Mouse (Mus musculus) liver, embryonic 15.5 days (tissue): ENCODE measurements at regions not wholly inside any gene's neighbourhood (a gene's known extent, or its start where the extent isn't known, plus 50 kb on each side); places are given as distances from the start of the nearest gene placed in this dataset.
A peak's percentile ranks its signal among the peaks of the same experiment; 100 is the strongest.

Experiments
- ATAC-seq: fragments of 200-750 bp; cut with Nextera tagmentation; 2 replicates; pipeline ENCODE4 v1.8.0; 2017; ENCODE audit warnings: moderate number of reproducible peaks, mild to moderate bottlenecking, moderate library complexity; ENCODE audit not compliant: insufficient read depth
- H3K27ac ChIP-seq: fragments of 300-500 bp; sonication (generic); replicated peaks from 2 replicates; pipeline ENCODE4 v1.5.1; 2015; ENCODE audit warnings: mild to moderate bottlenecking, inconsistent platforms
- H3K27me3 ChIP-seq: fragments of 300-500 bp; sonication (generic); 2 replicates; pipeline ENCODE4 v1.6.1; 2015; ENCODE audit warnings: mild to moderate bottlenecking, inconsistent platforms
- H3K36me3 ChIP-seq: fragments of 300-500 bp; sonication (generic); replicated peaks from 2 replicates; pipeline ENCODE4 v1.6.1; 2015; ENCODE audit warnings: moderate library complexity, mild to moderate bottlenecking, inconsistent platforms
- H3K4me1 ChIP-seq: fragments of 300-500 bp; sonication (generic); replicated peaks from 2 replicates; pipeline ENCODE4 v1.6.1; 2015; ENCODE audit warnings: inconsistent platforms
- H3K4me2 ChIP-seq: fragments of 300-500 bp; sonication (generic); 2 replicates; pipeline ENCODE4 v1.6.1; 2015; ENCODE audit warnings: moderate library complexity, mild to moderate bottlenecking, inconsistent platforms
- H3K4me3 ChIP-seq: fragments of 300-500 bp; sonication (generic); replicated peaks from 2 replicates; pipeline ENCODE4 v1.5.1; 2015; ENCODE audit warnings: mild to moderate bottlenecking, inconsistent platforms
- H3K9ac ChIP-seq: fragments of 300-500 bp; sonication (generic); 2 replicates; pipeline ENCODE4 v1.6.1; 2015; ENCODE audit warnings: moderate library complexity, mild to moderate bottlenecking, inconsistent platforms
- H3K9me3 ChIP-seq: fragments of 300-500 bp; sonication (generic); replicated peaks from 2 replicates; pipeline ENCODE4 v1.6.1; 2016; ENCODE audit warnings: inconsistent platforms
- WGBS: fragments of 180-500 bp; shearing (Covaris S2); methylation state at CpG from one replicate; pipeline ENCODE4 v1.1.7; 2015; ENCODE audit warnings: mixed read lengths; ENCODE audit not compliant: insufficient replicate concordance; 5-methylcytosine and 5-hydroxymethylcytosine counted together

- H3K27ac ChIP-seq, result no peak overlapping the region
- H3K36me3 ChIP-seq, result no peaks in the 10 kb centered on the region
- H3K4me2 ChIP-seq, result no peak overlapping the region
- WGBS, result 48% methylated on average over 3 of the region's 3 CpGs
- H3K4me3 ChIP-seq, result no peak overlapping the region
- no peaks in the 10 kb centered on the region for H3K4me1 ChIP-seq
- no peak overlapping the region for H3K9ac ChIP-seq
- no peaks in the 10 kb centered on the region for H3K27me3 ChIP-seq
- H3K9me3 ChIP-seq, result no peaks in the 10 kb centered on the region
- ATAC-seq, result no peak
These were observed 201.5 kb downstream of the Gm10260 start for GRCm38 (mm10) chr13:97558884-97559283.

GRCm38 (mm10) chr13:97555312-97555711, 205.1 kb downstream of the Gm10260 start:
- Histone ChIP-seq H3K4me1 (no peaks in the 10 kb centered on the region), H3K9ac (no peak overlapping the region), H3K27ac (no peak overlapping the region), H3K27me3 (no peaks in the 10 kb centered on the region), H3K4me3 (no peak overlapping the region), H3K36me3 (no peaks in the 10 kb centered on the region), H3K4me2 (no peak overlapping the region), H3K9me3 (no peaks in the 10 kb centered on the region)
- 58% methylated on average over 3 of the region's 3 CpGs for WGBS
- ATAC-seq, result no peak

- H3K9ac ChIP-seq, result no peak overlapping the region
- no peak for ATAC-seq
- 51% methylated on average over 5 of the region's 5 CpGs for WGBS
- no peaks in the 10 kb centered on the region for H3K4me1 ChIP-seq
- no peak overlapping the region for H3K4me2 ChIP-seq
- no peak overlapping the region for H3K27ac ChIP-seq
- no peaks in the 10 kb centered on the region for H3K36me3 ChIP-seq
- no peaks in the 10 kb centered on the region for H3K27me3 ChIP-seq
- no peaks in the 10 kb centered on the region for H3K9me3 ChIP-seq
- no peak overlapping the region for H3K4me3 ChIP-seq
These were observed 205.8 kb downstream of the Gm10260 start for GRCm38 (mm10) chr13:97554601-97555000.

GRCm38 (mm10) chr13:97552236-97552635, 208.2 kb downstream of the Gm10260 start:
- Histone ChIP-seq H3K9me3 (no peaks in the 10 kb centered on the region), H3K27me3 (no peaks in the 10 kb centered on the region), H3K4me2 (no peak overlapping the region), H3K9ac (no peak overlapping the region), H3K27ac (no peak overlapping the region), H3K36me3 (no peaks in the 10 kb centered on the region), H3K4me1 (peaks cover 5% of the 10 kb centered on the region; the same call in 1 of the 2 replicates), H3K4me3 (no peak overlapping the region)
- ATAC-seq, result no peak
- 66% methylated on average over 4 of the region's 4 CpGs for WGBS

GRCm38 (mm10) chr13:97550880-97551279, 209.6 kb downstream of the Gm10260 start:
- Histone ChIP-seq H3K27me3 (no peaks in the 10 kb centered on the region), H3K9ac (no peak overlapping the region), H3K4me1 (peaks cover 11% of the 10 kb centered on the region; the same call in 1 of the 2 replicates), H3K9me3 (no peaks in the 10 kb centered on the region), H3K4me2 (no peak overlapping the region), H3K36me3 (no peaks in the 10 kb centered on the region), H3K4me3 (no peak overlapping the region), H3K27ac (no peak overlapping the region)
- ATAC-seq, result no peak
- WGBS, result 46% methylated on average over 3 of the region's 3 CpGs

- H3K36me3 ChIP-seq, result no peaks in the 10 kb centered on the region
- H3K27ac ChIP-seq, result no peak overlapping the region
- peaks cover 11% of the 10 kb centered on the region; the same call in 1 of the 2 replicates for H3K4me1 ChIP-seq
- ATAC-seq, result no peak
- no peak overlapping the region for H3K9ac ChIP-seq
- no peaks in the 10 kb centered on the region for H3K9me3 ChIP-seq
- H3K4me2 ChIP-seq, result no peak overlapping the region
- no peak overlapping the region for H3K4me3 ChIP-seq
- H3K27me3 ChIP-seq, result no peaks in the 10 kb centered on the region
- 53% methylated on average over 5 of the region's 5 CpGs for WGBS
These were observed 210.3 kb downstream of the Gm10260 start for GRCm38 (mm10) chr13:97550172-97550571.

- Histone ChIP-seq H3K36me3 (no peaks in the 10 kb centered on the region), H3K27me3 (no peaks in the 10 kb centered on the region), H3K4me3 (no peak overlapping the region), H3K27ac (no peak overlapping the region), H3K4me2 (no peak overlapping the region), H3K4me1 (peaks cover 11% of the 10 kb centered on the region; the same call in 1 of the 2 replicates), H3K9me3 (no peaks in the 10 kb centered on the region), H3K9ac (no peak overlapping the region)
- ATAC-seq, result no peak
- WGBS, result 67% methylated on average over 6 of the region's 6 CpGs
These were observed 211.0 kb downstream of the Gm10260 start for GRCm38 (mm10) chr13:97549384-97549783.

- 9% methylated on average over 9 of the region's 9 CpGs for WGBS
- H3K36me3 ChIP-seq, result no peaks in the 10 kb centered on the region
- no peaks in the 10 kb centered on the region for H3K27me3 ChIP-seq
- ATAC-seq, result no peak
- peaks cover 11% of the 10 kb centered on the region; the same call in 1 of the 2 replicates for H3K4me1 ChIP-seq
- H3K9ac ChIP-seq, result no peak overlapping the region
- no peak overlapping the region for H3K4me2 ChIP-seq
- no peak overlapping the region for H3K4me3 ChIP-seq
- H3K9me3 ChIP-seq, result no peaks in the 10 kb centered on the region
- 0 out of 2 replicates have a peak overlapping the region, but pooled peaks have one; percentile 7 for H3K27ac ChIP-seq
These were observed 211.9 kb downstream of the Gm10260 start for GRCm38 (mm10) chr13:97548527-97548977.

- Histone ChIP-seq H3K4me1 (peaks cover 11% of the 10 kb centered on the region; the same call in 1 of the 2 replicates), H3K4me2 (no peak overlapping the region), H3K27me3 (no peaks in the 10 kb centered on the region), H3K27ac (no peak overlapping the region), H3K36me3 (no peaks in the 10 kb centered on the region), H3K9ac (no peak overlapping the region), H3K4me3 (no peak overlapping the region), H3K9me3 (no peaks in the 10 kb centered on the region)
- 27% methylated on average over 5 of the region's 5 CpGs for WGBS
- ATAC-seq, result no peak
These were observed 213.5 kb downstream of the Gm10260 start for GRCm38 (mm10) chr13:97546936-97547335.

GRCm38 (mm10) chr13:97545971-97546454, 214.4 kb downstream of the Gm10260 start:
- H3K27ac ChIP-seq, result no peak overlapping the region

GRCm38 (mm10) chr13:97539686-97540085, 220.7 kb downstream of the Gm10260 start:
- Histone ChIP-seq H3K4me3 (no peak overlapping the region), H3K36me3 (no peaks in the 10 kb centered on the region), H3K9ac (no peak overlapping the region), H3K27ac (no peak overlapping the region), H3K27me3 (no peaks in the 10 kb centered on the region; the same call in 1 of the 2 replicates), H3K9me3 (no peaks in the 10 kb centered on the region), H3K4me2 (no peak overlapping the region), H3K4me1 (no peaks in the 10 kb centered on the region)
- ATAC-seq, result no peak
- WGBS, result 28% methylated on average over 9 of the region's 9 CpGs

More at GRCm38 (mm10) chr13:97545971-97546454, 214.4 kb downstream of the Gm10260 start:
- Histone ChIP-seq H3K36me3 (no peaks in the 10 kb centered on the region), H3K9me3 (no peaks in the 10 kb centered on the region), H3K4me1 (peaks cover 11% of the 10 kb centered on the region; the same call in 1 of the 2 replicates), H3K4me2 (no peak overlapping the region), H3K4me3 (no peak overlapping the region), H3K27me3 (no peaks in the 10 kb centered on the region), H3K9ac (no peak overlapping the region)
- 42% methylated on average over 9 of the region's 9 CpGs for whole genome bisulfite sequencing
- ATAC-seq, result no peak

- no peak overlapping the region for H3K9ac ChIP-seq
- no peak for ATAC-seq
- no peaks in the 10 kb centered on the region for H3K36me3 ChIP-seq
- H3K27ac ChIP-seq, result no peak overlapping the region
- no peaks in the 10 kb centered on the region for H3K4me1 ChIP-seq
- no peak overlapping the region for H3K4me3 ChIP-seq
- H3K9me3 ChIP-seq, result no peaks in the 10 kb centered on the region
- H3K27me3 ChIP-seq, result no peaks in the 10 kb centered on the region; the same call in 1 of the 2 replicates
- H3K4me2 ChIP-seq, result no peak overlapping the region
- WGBS, result 77% methylated on average over 7 of the region's 7 CpGs
These were observed 222.0 kb downstream of the Gm10260 start for GRCm38 (mm10) chr13:97538441-97538840.
